Mouse (Mus musculus): ENCODE measurements around the gene Chmp3. TPM values are rescaled to one million over a fixed set of nuclear protein-coding genes. Genes with fewer than 3 reads are reported as not detected.

Chmp3 gene
- polyA plus RNA-seq, 1 experiment from 2014 or later: 30.4 TPM

- H3K9me3 ChIP-seq (replicated peaks; ENCODE audit: control insufficient read depth, low read length): no peaks in the 10 kb centered on the region
- WGBS (ENCODE audit: insufficient replicate concordance): 87% methylated on average over 5 of the region's 5 CpGs
- H3K9ac ChIP-seq (ENCODE audit: low read depth, low read length): no peak overlapping the region
- ATAC-seq (ENCODE audit: low read depth): no peak
- H3K27me3 ChIP-seq (ENCODE audit: control insufficient read depth, insufficient read depth, low read depth, low read length): no peaks in the 10 kb centered on the region
- H3K36me3 ChIP-seq (ENCODE audit: control insufficient read depth, insufficient read depth): peaks cover 42% of the 10 kb centered on the region
- H3K4me1 ChIP-seq (ENCODE audit: control insufficient read depth, low read depth, low read length): no peaks in the 10 kb centered on the region
- no peak overlapping the region for H3K4me3 ChIP-seq (ENCODE audit: low read depth, low read length)
- no peak overlapping the region for H3K4me2 ChIP-seq (ENCODE audit: low read depth, low read length)
- H3K27ac ChIP-seq (ENCODE audit: low read length): no peak overlapping the region
These were observed 78.0 kb downstream of the Chmp3 start for GRCm38 (mm10) chr6:71621551-71621950.

- H3K4me2 ChIP-seq (ENCODE audit: low read depth, low read length): no peak overlapping the region
- no peak overlapping the region for H3K4me3 ChIP-seq (ENCODE audit: low read depth, low read length)
- H3K27me3 ChIP-seq (ENCODE audit: control insufficient read depth, insufficient read depth, low read depth, low read length): no peaks in the 10 kb centered on the region
- no peaks in the 10 kb centered on the region for H3K9me3 ChIP-seq (replicated peaks; ENCODE audit: control insufficient read depth, low read length)
- no peaks in the 10 kb centered on the region for H3K4me1 ChIP-seq (ENCODE audit: control insufficient read depth, low read depth, low read length)
- no peak for ATAC-seq (ENCODE audit: low read depth)
- H3K9ac ChIP-seq (ENCODE audit: low read depth, low read length): no peak overlapping the region
- 83% methylated on average over 5 of the region's 5 CpGs for WGBS (ENCODE audit: insufficient replicate concordance)
- H3K27ac ChIP-seq (ENCODE audit: low read length): no peak overlapping the region
- H3K36me3 ChIP-seq (ENCODE audit: control insufficient read depth, insufficient read depth): peaks cover 37% of the 10 kb centered on the region
These were observed 78.4 kb downstream of the Chmp3 start for GRCm38 (mm10) chr6:71621981-71622380.

GRCm38 (mm10) chr6:71624723-71625122 lies 81.1 kb downstream of the Chmp3 start:
- H3K27me3 ChIP-seq (ENCODE audit: control insufficient read depth, insufficient read depth, low read depth, low read length): no peaks in the 10 kb centered on the region
- no peak for ATAC-seq (ENCODE audit: low read depth)
- H3K9ac ChIP-seq (ENCODE audit: low read depth, low read length): no peak overlapping the region
- no peak overlapping the region for H3K27ac ChIP-seq (ENCODE audit: low read length)
- H3K9me3 ChIP-seq (replicated peaks; ENCODE audit: control insufficient read depth, low read length): no peaks in the 10 kb centered on the region
- peaks cover 37% of the 10 kb centered on the region for H3K36me3 ChIP-seq (ENCODE audit: control insufficient read depth, insufficient read depth)
- H3K4me3 ChIP-seq (ENCODE audit: low read depth, low read length): no peak overlapping the region
- H3K4me2 ChIP-seq (ENCODE audit: low read depth, low read length): no peak overlapping the region
- no peaks in the 10 kb centered on the region for H3K4me1 ChIP-seq (ENCODE audit: control insufficient read depth, low read depth, low read length)

GRCm38 (mm10) chr6:71625984-71626383 lies 82.4 kb downstream of the Chmp3 start:
- Histone ChIP-seq H3K4me3 (ENCODE audit: low read depth, low read length) (no peak overlapping the region), H3K36me3 (ENCODE audit: control insufficient read depth, insufficient read depth) (peaks cover 27% of the 10 kb centered on the region), H3K9me3 (replicated peaks; ENCODE audit: control insufficient read depth, low read length) (no peaks in the 10 kb centered on the region)

GRCm38 (mm10) chr6:71627325-71627724 lies 83.7 kb downstream of the Chmp3 start:
- H3K9me3 ChIP-seq (replicated peaks; ENCODE audit: control insufficient read depth, low read length): no peaks in the 10 kb centered on the region
- no peak for ATAC-seq (ENCODE audit: low read depth)
- H3K4me1 ChIP-seq (ENCODE audit: control insufficient read depth, low read depth, low read length): peaks cover 13% of the 10 kb centered on the region
- H3K4me3 ChIP-seq (ENCODE audit: low read depth, low read length): no peak overlapping the region
- H3K36me3 ChIP-seq (ENCODE audit: control insufficient read depth, insufficient read depth): peaks cover 27% of the 10 kb centered on the region
- no peak overlapping the region for H3K9ac ChIP-seq (ENCODE audit: low read depth, low read length)
- H3K27me3 ChIP-seq (ENCODE audit: control insufficient read depth, insufficient read depth, low read depth, low read length): no peaks in the 10 kb centered on the region
- H3K4me2 ChIP-seq (ENCODE audit: low read depth, low read length): no peak overlapping the region
- H3K27ac ChIP-seq (ENCODE audit: low read length): no peak overlapping the region

More at GRCm38 (mm10) chr6:71625984-71626383, 82.4 kb downstream of the Chmp3 start:
- H3K9ac ChIP-seq (ENCODE audit: low read depth, low read length): no peak overlapping the region
- H3K4me2 ChIP-seq (ENCODE audit: low read depth, low read length): no peak overlapping the region
- H3K27me3 ChIP-seq (ENCODE audit: control insufficient read depth, insufficient read depth, low read depth, low read length): no peaks in the 10 kb centered on the region
- peaks cover 6% of the 10 kb centered on the region for H3K4me1 ChIP-seq (ENCODE audit: control insufficient read depth, low read depth, low read length)
- H3K27ac ChIP-seq (ENCODE audit: low read length): no peak overlapping the region
- WGBS (ENCODE audit: insufficient replicate concordance): 76% methylated on average over 2 of the region's 2 CpGs
- no peak for ATAC-seq (ENCODE audit: low read depth)

- Histone ChIP-seq H3K9me3 (replicated peaks; ENCODE audit: control insufficient read depth, low read length) (no peaks in the 10 kb centered on the region), H3K36me3 (ENCODE audit: control insufficient read depth, insufficient read depth) (peaks cover 8% of the 10 kb centered on the region), H3K4me1 (ENCODE audit: control insufficient read depth, low read depth, low read length) (peaks cover 13% of the 10 kb centered on the region), H3K9ac (ENCODE audit: low read depth, low read length) (peak overlapping the region; percentile 97; the same call in 1 of the 2 replicates), H3K4me2 (ENCODE audit: low read depth, low read length) (peak overlapping the region; percentile 91), H3K27ac (ENCODE audit: low read length) (no peak overlapping the region), H3K4me3 (ENCODE audit: low read depth, low read length) (peak overlapping the region; percentile 96), H3K27me3 (ENCODE audit: control insufficient read depth, insufficient read depth, low read depth, low read length) (no peaks in the 10 kb centered on the region)
- WGBS (ENCODE audit: insufficient replicate concordance): 7% methylated on average over 2 of the region's 2 CpGs
- ATAC-seq (ENCODE audit: low read depth): no peak
These were observed 87.6 kb downstream of the Chmp3 start for GRCm38 (mm10) chr6:71631196-71631595.

GRCm38 (mm10) chr6:71631706-71632461 lies 88.3 kb downstream of the Chmp3 start:
- no peak for ATAC-seq (ENCODE audit: low read depth)
- peaks cover 13% of the 10 kb centered on the region for H3K4me1 ChIP-seq (ENCODE audit: control insufficient read depth, low read depth, low read length)
- H3K27ac ChIP-seq (ENCODE audit: low read length): peak overlapping the region; percentile 99
- H3K9ac ChIP-seq (ENCODE audit: low read depth, low read length): peak overlapping the region; percentile 97
- H3K27me3 ChIP-seq (ENCODE audit: control insufficient read depth, insufficient read depth, low read depth, low read length): no peaks in the 10 kb centered on the region
- H3K4me3 ChIP-seq (ENCODE audit: low read depth, low read length): peak overlapping the region; percentile 96
- WGBS (ENCODE audit: insufficient replicate concordance): 4% methylated on average over 42 of the region's 42 CpGs
- no peaks in the 10 kb centered on the region for H3K9me3 ChIP-seq (replicated peaks; ENCODE audit: control insufficient read depth, low read length)
- H3K36me3 ChIP-seq (ENCODE audit: control insufficient read depth, insufficient read depth): peaks cover 8% of the 10 kb centered on the region
- peak overlapping the region; percentile 91 for H3K4me2 ChIP-seq (ENCODE audit: low read depth, low read length)

Other genes starting within 250 kb of the Chmp3 start
- 0.47 and 0.64 TPM in 2 replicates for gene Smyd1, start 221.6 kb upstream of the Chmp3 start, polyA plus RNA-seq (2015; fragmentation: Nextera tagmentation; extraction: Ambion mirVana)
- gene Cd8b1, start 221.0 kb upstream of the Chmp3 start, polyA plus RNA-seq (2015; fragmentation: Nextera tagmentation; extraction: Ambion mirVana): 0.07 TPM in 1 of 2 replicates, not detected in the other
- not detected in 2 replicates for gene Cd8a, start 170.4 kb upstream of the Chmp3 start, polyA plus RNA-seq (2015; fragmentation: Nextera tagmentation; extraction: Ambion mirVana)
- gene Rmnd5a, start 103.2 kb upstream of the Chmp3 start, polyA plus RNA-seq (2015; fragmentation: Nextera tagmentation; extraction: Ambion mirVana): 5.2 and 5.9 TPM in 2 replicates
- gene Rnf103, start 49.9 kb upstream of the Chmp3 start, polyA plus RNA-seq (2015; fragmentation: Nextera tagmentation; extraction: Ambion mirVana): 3.8 and 6.5 TPM in 2 replicates
- 16.5 and 18.4 TPM in 2 replicates for gene Kdm3a, start 89.2 kb downstream of the Chmp3 start, polyA plus RNA-seq (2015; fragmentation: Nextera tagmentation; extraction: Ambion mirVana)
- 3.2 and 3.4 TPM in 2 replicates for gene Reep1, start 163.8 kb downstream of the Chmp3 start, polyA plus RNA-seq (2015; fragmentation: Nextera tagmentation; extraction: Ambion mirVana)

All from liver, embryonic 16.5 days (tissue).